Mouse (Mus musculus): ENCODE measurements around the gene Pitpna.

The Pitpna gene

DNA sequence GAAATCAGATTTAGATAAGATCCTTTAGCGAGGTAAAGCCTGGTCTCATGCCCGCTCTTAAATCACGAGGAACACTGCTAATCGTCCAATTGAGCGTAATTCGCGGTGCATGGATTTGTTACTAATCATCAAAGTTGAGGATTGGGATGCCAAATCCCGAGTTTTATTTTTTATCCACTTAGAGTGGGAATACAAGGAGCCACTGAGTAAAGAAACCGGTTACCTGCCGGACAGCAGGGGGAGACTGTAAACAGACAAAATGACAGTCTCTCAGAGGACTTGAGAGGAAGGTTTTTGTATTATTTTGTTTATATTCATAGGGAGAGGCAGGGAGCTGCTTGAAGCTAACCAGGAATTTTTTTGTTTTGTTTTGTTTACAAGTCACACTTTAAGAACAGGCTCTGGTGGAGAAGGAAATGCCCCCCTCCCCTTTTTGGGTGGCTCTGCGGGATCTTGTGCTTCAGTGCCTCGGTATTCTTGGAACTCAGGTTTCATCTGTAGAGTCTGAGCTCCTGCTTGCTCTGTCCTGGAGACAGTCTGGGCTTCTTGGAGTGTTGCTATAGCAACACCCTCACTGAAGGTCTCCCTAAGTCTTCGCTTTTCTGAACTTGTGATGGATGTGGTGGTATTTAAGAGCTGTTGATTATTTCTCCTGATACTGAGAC is 43.8 kb downstream of the Pitpna start:
- peak; percentile 62 to 63 for DNase-seq

DNA sequence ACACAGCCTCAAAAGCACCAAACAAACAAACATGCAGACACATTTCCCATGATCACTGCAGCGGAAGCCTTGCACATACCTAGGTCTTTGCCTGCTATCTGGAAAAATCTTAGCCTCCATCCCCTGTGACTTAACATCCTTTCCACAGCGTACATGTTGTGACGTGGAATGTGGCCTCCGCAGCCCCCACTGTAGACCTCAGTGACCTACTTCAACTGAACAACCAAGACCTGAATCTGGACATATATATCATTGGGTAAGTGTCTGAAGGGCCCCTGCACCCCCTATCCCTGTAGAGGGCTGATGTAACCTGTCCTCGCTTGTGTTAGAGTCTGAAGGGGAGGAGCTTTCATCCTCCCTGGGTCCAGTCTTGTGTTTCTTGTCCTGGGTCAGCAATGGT is 45.0 kb downstream of the Pitpna start:
- DNase-seq: no peak

DNA sequence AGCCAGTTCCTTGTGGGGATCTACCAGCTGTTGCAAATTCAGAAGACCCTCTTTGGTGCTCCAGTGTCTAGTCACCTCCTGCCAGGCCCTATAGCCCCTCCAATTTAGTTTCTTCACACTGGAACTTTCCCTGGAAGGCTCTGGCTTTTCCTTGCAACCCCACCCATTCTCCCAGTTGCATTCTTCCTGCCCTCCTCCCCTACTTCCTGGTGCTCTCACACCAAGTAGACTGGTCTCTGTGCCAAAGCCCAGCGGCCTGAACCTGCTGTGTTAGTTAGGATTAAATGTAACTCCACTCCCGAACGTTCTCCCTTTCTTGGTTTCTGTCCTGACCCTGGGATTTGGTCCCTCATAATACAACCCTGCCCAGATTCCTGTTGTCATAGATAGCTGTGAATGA is 46.9 kb downstream of the Pitpna start:
- no peak for DNase-seq

DNA sequence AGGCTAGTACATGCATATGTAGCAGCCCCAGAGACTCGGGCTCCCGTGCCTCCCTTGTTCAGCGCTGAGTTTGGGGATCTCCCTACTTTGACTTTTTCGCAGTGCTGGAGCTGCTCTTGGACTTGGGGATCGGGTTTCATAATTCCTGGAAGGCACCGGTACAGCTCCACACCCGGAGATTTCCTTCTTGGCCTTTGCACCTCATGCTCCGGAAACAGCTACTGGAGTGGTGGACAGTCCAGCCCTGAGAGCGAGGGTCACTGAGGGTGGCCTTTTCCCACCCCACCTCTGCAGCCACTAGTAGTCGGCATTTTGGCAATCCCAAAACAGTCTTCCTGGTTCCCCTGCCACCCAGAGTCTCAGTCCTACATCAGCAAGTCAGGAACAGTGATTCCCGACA is 47.4 kb downstream of the Pitpna start:
- DNase-seq: no peak

GRCm38 (mm10) chr11:75643323-75643722 is 55.4 kb downstream of the Pitpna start:
- no peak for DNase-seq

- peak; percentile 46 to 50 for DNase-seq
Measured at GRCm38 (mm10) chr11:75644684-75645083, 56.8 kb downstream of the Pitpna start.

GRCm38 (mm10) chr11:75647681-75648211 is 59.8 kb downstream of the Pitpna start:
- no peak for DNase-seq

GRCm38 (mm10) chr11:75649155-75649561 is 61.3 kb downstream of the Pitpna start:
- DNase-seq: peak; percentile 21 to 23

GRCm38 (mm10) chr11:75650311-75650710 is 62.4 kb downstream of the Pitpna start, which contains the start of gene Myo1c:
Gene Myo1c (plus strand): TSS chr11:75650504.
- no peak for DNase-seq

DNA sequence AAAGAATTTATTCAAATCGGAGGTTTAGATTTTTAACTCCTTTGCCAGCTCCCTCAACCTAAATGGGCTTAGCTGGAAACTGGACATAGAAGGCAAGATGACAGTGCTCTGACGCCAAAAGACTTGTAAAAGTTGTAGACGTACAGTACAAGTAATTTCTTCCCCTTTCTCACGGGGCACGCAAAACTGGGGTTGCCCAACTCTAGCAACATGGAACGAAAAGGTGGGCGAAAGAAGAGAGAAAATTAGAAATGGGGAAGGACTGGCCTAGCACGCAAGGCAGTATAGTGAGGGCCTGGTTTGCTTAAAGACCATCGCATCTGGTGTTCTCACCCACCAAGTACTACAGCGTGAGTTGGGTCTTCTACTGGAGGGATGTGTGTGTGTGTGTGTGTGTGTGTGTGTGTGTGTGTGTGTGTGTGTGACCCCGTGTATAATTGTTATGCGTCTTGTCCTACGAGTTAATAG is 63.1 kb downstream of the Pitpna start:
- no peak for DNase-seq

DNA sequence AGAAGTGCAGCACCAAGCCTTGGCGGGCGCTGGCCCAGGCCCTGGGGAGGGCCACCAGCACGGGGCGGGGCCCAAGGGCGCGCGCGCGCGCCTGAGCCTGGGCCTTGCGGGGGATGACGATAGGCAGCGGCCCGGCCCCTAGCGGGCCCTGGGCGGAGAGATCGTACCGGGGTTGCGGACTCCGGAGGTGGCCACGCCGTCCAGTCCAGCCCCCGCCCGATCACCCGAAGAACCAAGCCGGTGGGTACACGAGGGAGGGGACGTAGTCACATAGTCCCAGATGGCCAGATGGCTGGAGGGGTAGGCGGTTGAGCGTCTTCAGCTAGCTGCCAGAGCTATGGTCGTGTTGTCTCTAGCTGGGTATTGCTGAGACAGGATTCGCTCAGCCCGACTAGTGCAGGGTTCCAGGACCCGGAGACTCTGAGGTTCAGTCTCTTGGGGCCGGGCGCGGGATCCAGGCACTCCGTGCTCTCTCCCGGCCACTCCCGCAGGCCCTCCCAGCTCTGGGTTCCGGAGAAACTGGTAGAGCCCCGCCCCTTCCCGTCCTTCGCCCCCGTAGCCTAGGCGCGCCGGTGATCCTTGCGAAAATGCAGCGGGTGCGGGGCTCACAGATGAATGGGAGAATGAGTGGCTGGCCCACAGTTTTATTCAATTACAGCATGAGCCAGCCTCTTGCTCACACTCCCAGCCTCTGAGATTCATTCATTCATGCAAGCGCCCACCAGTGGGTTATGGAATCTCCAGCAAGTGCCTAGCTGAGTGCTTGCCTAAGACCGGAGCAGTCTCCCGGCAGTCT is 63.7 kb downstream of the Pitpna start:
- DNase-seq: peak; percentile 91 to 93

DNA sequence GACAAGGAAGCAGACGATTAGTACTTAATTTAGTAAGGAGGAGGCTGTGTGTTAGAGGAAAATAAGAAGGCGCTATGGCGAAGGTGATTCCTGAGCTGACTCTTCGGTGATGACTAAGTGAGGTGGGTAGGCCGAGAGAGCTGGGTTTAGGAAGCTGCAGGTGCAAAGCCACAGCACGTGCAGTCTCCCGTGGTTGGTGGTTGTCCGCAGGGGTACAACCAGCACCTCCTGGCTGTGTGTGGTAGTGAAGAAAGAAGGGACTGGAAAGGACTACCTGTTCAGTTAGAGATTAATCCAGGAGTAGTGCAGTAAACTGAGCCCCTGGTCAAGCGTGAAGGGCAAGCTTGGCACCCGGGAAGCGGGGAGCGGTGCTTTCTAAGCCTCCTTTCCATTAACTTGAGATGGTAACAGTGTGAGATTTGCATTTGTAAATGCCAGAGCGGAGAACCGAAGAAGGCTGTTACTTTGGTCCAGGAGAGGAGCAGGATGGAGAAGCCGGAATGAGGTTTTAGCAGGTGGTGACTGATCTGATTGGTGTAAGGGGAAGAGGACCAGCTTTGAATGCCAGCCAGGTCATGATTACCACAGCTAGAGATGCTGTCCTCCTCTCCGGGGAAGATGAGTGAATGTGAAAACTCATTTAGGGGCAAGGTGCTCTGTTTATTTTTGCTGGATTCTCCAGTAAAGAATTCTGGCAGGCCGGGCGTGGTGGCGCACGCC is 64.5 kb downstream of the Pitpna start:
- DNase-seq: peak; percentile 83 to 85

DNA sequence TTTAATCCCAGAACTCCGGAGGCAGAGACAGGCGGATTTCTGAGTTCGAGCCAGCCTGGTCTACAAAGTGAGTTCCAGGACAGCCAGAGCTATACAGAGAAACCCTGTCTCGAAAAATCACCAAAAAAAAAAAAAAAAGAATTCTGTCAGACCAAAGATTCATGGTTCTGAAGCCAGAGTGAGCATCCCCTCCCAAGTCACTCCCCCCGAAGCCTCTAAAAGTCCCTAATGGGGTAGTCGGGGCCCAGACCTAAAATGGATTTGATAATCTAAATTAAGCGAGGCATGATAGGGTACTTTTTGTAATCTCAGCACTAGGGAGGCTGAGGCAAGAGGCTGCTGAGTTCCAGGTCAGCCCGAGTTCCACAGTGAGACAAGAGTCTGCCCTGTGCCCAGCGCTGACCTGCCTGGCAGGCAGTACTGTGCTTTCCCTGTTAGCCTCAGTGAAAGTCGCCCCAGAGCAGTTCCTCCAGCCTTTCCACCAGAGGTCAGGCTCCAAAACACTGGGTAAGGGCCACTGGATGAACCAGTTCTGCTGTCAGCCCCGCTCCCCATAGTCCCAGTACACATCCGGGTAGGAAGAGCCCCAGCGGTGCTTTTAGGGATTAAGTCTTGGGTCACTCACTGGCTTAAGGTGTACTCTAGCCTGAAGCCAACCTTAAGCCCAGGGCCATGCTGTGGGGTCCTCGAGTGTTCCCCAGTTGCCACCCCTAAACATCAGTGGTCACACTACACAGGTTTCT is 65.2 kb downstream of the Pitpna start:
- DNase-seq: no peak

DNA sequence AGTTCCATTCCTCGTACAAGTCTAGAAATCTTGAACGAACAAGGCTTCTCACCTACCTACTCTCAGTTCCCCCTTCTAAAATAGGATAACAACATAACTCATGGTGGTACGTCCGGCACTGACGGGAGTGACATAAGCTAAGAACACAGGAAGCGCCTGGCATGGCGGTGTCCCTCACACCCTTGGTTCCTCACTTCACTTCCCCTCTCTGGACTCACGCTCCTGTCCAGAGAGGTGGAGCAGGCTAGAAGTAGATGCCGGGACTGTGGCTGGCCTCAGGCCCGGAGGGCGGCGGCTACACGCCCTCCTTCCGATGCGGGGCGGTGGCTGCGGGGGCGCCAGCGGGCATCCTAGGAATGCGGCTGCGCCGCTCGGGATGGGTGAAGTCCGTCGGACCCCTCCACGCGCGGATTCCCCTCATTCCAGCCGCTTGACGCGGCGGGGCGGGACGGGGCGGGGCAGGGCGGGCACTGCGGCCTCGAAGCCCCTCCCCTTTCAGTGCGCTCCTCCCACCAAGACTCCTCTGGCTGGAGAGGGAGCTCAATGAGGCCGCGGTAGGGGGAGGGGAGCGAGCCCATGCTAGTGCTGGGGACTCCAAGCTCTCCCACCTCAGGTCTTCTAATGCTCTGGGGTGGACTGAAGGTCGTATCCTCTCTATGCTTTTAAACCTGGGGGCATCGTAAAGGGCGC is 66.0 kb downstream of the Pitpna start:
- peak; percentile 92 for DNase-seq

GRCm38 (mm10) chr11:75654471-75655390 is 66.8 kb downstream of the Pitpna start:
- DNase-seq: peak; percentile 94 to 95

DNA sequence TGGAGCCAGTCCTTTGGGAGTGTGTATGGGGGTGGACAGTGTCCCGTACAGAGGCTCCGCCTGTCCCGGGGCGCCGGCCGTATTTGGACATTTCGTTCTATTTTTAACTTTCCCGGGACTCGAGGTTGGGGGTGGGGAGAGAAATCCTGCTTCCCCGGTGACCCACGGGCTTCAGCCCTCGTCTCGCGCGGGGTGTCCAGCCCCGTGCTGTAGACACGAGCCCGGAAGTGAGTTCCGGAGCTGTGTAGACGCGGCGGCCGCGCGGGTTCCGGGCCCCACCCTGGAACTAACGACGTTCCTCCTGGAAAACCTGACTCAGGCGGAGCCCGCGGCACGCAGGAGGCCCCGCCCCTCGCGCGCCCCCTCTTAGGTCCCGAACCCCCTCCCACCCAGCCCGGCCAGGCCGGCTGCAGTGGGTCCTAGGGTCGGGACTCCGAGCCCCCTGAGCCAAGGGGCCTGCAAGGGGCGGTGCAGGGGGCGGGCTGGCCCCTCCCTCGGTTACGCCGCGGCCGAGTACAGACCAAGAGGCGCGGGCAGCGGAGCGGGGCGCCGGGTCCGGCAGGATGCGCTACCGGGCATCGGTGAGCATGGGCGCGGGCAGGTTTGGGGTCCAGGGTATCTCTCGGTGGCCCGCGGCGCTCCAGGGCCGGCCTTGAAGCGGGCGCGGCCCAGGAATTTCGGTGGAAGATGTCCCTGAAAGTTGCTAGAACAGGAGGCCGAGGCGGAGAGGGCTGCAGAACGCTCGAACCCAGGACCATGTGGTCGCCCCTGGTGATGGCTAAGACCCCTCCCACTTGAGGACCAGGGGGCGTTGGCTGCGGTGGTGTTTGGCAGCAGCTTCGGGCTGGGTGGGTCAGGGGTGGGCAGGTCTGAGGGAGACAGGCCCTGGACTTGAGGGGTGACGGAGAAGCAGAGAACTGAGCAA is 68.0 kb downstream of the Pitpna start:
- DNase-seq: peak; percentile 67 to 70

DNA sequence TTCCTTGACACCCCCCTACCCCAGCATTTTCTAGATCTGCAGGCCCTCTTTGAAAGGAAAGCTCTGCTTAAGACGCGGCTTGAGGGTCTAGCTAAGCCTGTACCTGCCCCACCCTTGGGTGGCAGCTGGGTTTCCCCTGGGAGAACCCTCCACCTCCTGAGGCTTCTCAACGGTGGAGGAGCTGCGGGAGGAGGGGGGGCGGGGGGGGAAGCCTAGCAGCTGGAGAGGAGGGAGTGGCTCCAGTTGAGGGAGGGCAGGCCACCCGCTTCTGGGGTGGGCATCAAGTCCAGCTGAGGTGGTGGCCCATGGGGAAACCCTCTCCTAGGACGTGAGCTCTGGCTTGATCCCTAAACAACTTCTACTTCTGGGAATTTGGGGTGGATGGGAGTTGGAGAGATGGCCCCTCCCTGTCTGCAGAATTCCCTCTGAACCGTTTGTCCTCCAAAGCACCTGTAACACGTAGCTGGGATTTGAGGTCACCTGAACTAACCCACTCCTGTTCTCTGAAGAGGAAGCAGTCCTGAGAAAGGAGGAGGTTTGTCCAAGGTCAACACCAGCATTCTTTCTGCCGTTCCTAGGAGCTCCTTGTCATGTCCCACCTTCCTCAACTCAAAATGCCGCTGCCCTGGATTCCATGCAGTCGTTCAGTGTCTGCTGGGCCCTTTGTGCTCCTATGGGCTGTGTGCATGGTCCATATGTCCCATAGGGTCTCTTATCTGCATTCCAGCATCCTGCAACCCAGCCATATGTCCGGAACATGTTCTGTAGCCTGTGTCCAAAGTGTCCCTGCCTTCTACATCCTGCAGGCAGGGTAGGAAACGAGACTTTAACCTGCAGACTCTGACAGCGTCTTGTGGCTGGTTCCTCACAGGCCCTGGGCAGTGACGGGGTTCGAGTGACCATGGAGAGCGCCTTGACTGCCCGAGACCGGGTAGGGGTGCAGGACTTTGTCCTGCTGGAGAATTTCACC is 69.0 kb downstream of the Pitpna start:
- peak; percentile 39 to 42 for DNase-seq

GRCm38 (mm10) chr11:75657841-75658240 is 69.9 kb downstream of the Pitpna start:
- DNase-seq: no peak

Data from B cell, adult 2 months (primary cell).